Mouse (Mus musculus): Measurements from ENCODE around the gene Zpbp.

DNA sequence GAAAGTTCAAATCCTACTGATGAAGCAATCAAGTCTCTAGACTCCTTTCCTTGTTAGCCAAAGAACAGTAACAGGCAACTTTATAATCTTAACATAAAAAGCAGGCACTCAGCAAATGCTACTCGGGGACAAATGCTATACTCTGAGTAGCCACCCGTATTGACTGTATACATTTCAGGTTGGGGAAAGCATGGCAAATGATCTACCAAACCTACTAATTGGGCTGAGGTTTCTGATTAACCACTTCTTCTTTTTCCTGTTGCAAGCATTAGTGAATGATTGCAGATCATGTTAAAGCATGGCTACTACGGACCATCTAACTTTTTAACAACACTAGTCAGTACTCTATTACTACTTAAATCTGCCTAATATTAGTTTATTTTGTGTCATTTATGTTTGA lies 178.7 kb downstream of the Zpbp start:
- no peak for TF ChIP-seq EP300 (IDR thresholded peaks at IDR 0.05; ENCODE audit: low read depth)
- TF ChIP-seq CTCF (IDR thresholded peaks at IDR 0.05; ENCODE audit: low read depth): no peak

All from liver, postnatal 0 days (tissue).